Mouse (Mus musculus) spleen, adult 12 weeks (tissue): ENCODE measurements around the gene Degs2.

Experiments used
- DNase-seq: peaks from one replicate; pipeline ENCODE4 v3.0.0; 2022; ENCODE audit warnings: low spot score

The Degs2 gene

GRCm38 (mm10) chr12:108699576-108699975, 2.5 kb downstream of the Degs2 start:
- DNase-seq, result no peak

GRCm38 (mm10) chr12:108698697-108699471, 3.2 kb downstream of the Degs2 start:
- DNase-seq, result no peak

GRCm38 (mm10) chr12:108694223-108694622, 7.9 kb downstream of the Degs2 start:
- no peak for DNase-seq

- no peak for DNase-seq
Observed at GRCm38 (mm10) chr12:108693592-108693991, 8.5 kb downstream of the Degs2 start.

GRCm38 (mm10) chr12:108690529-108690928, 11.6 kb downstream of the Degs2 start:
- DNase-seq, result no peak

- DNase-seq, result no peak
Observed at GRCm38 (mm10) chr12:108689167-108689566, 12.9 kb downstream of the Degs2 start.

- DNase-seq, result no peak
Observed at GRCm38 (mm10) chr12:108686926-108687325, 15.2 kb downstream of the Degs2 start.

GRCm38 (mm10) chr12:108686463-108686862, 15.7 kb downstream of the Degs2 start:
- no peak for DNase-seq

- no peak for DNase-seq
Observed at GRCm38 (mm10) chr12:108682240-108683023, 19.7 kb downstream of the Degs2 start.

GRCm38 (mm10) chr12:108680861-108681260, 21.3 kb downstream of the Degs2 start:
- no peak for DNase-seq

GRCm38 (mm10) chr12:108678366-108678765, 23.7 kb downstream of the Degs2 start:
- DNase-seq, result no peak

- DNase-seq, result no peak
Observed at GRCm38 (mm10) chr12:108677116-108677515, 25.0 kb downstream of the Degs2 start.

- DNase-seq, result no peak
Observed at GRCm38 (mm10) chr12:108675614-108676401, 26.3 kb downstream of the Degs2 start.

- DNase-seq, result no peak
Observed at GRCm38 (mm10) chr12:108674916-108675315, 27.2 kb downstream of the Degs2 start.

- no peak for DNase-seq
Observed at GRCm38 (mm10) chr12:108674502-108674901, 27.6 kb downstream of the Degs2 start.

- no peak for DNase-seq
Observed at GRCm38 (mm10) chr12:108673546-108673945, 28.6 kb downstream of the Degs2 start.

- no peak for DNase-seq
Observed at GRCm38 (mm10) chr12:108672908-108673307, 29.2 kb downstream of the Degs2 start.

GRCm38 (mm10) chr12:108671541-108671940, 30.6 kb downstream of the Degs2 start:
- DNase-seq, result no peak

GRCm38 (mm10) chr12:108668606-108669235, 33.4 kb downstream of the Degs2 start:
- DNase-seq, result no peak

GRCm38 (mm10) chr12:108657350-108657749, 44.8 kb downstream of the Degs2 start:
- DNase-seq, result peak; percentile 11

GRCm38 (mm10) chr12:108653358-108654335, 48.5 kb downstream of the Degs2 start:
- no peak for DNase-seq
